Mouse (Mus musculus) frontal cortex, postnatal 10 days (tissue): ENCODE data around the gene Zranb1.
A peak's percentile ranks its signal among the peaks of the same experiment; 100 is the strongest.

Experiments used
- DNase-seq, 2 experiments: peaks; one replicate each; pipeline ENCODE4 v3.0.0; 2022; ENCODE audit warnings: low spot score in 2 of 2, mixed read lengths in 1 of 2

The Zranb1 gene

DNA sequence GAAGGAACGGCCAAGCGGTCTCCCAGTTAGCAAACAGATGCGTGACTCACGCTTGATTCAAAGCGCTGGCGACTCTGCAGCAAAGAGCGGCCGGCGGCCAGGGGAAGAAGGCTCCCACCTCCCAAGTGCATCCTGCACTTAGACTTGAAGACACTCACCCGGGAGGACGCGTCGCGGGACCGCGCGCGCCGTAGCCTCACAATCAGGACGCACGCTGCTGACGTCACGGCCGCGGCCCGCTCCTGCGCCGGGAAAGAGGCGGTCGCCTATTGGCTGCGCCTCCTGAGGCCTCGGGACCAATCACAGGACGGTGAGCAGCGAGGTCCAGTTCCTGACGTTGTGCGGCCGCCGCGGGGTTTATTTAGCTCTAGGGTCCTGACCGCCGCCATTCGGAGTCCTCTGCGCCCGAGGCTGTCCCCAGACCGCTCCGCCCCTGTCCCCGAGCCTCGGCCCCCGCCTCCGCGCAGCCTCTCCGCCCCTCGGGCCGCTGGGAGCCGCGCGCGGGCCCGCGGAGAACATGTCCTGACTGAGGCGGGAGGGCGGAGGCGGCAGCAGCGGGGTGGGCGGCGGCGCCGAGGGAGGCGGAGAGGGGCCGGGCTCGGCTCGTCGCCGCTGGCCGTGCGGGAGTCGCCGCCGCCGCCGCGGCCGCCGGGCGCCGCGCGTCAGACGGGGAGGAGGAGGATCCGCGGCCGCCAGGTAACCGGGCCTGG, at the start of gene Zranb1:
Gene Zranb1 (plus strand): TSS at position 293 of the 710 bp plus-strand sequence.
- DNase-seq, result peak; percentile 96 to 99

DNA sequence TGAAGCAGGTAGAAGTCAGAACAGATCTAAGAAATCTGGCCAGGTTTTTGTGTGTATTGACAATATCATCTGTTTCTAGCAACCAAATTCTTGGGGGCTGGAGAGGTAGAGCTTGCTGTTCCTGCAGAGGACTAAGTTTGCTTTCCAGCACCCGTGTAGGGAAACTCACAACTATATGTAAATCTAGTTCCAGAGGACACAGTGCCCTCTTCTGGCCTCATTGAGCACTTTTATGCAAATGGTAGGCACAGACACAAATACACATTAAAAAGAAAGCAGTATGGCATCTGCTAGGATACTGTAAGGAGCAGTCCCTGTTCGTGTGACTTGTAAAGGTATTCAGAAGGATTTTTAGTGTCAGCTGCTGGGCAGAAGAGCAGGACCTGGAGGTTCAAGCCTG, 48.6 kb upstream of the Zranb1 start:
- DNase-seq, result no peak

DNA sequence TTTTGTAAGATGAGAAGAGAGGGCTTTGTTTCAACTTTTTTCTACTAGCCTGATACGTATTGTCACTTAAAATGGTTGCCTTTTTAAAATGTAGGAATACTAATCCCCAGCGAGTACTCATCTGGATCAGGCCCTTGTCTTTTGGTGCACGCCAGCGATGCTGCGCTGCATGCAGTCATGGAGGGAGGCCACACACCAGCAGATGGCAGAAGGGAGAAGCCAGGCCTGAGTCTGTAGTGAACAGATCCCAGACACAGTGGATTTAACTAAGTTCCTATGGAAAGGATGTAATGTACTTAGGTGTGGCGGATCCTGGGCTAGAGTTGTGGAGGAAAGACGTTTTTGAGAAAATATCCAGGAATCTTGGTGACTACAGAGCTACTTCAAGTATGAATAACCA, 46.9 kb upstream of the Zranb1 start:
- no peak for DNase-seq

DNA sequence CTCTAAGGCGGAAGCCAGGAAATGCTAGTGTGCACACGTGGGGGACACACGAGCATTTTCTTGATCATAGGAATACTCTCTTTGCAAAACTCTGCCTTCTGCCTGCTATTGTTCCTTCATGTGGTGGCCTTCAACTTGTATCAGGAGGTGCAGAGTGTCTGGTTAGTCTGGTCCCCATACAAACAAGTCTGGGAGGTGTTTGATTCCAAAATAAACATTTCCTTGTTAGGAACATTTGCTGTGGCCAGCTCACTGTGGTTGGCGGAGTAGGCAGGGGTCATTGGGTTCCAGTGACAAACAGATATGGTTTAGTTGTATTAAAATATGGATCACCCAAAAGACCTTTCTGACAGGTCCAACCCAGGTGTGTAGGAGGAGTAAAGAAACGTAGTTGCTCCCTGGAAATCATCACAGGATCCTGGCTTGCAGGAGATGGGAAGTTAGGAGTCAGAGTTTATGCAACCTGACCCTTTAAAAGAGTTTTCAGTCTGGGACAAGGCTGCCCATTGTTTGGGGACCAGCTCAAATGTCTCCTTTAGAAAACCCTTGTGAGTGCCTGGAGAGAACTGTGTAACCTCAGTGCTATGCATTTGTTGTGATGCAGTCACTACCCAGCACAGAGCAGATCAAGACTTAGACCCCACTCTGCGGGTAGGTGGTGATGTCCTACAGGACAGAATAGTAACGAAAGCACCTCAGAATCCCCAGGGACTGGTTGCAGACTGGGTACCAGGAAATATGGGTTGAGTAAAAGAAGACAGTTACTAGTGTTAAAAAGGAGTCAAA, 43.7 kb upstream of the Zranb1 start:
- no peak for DNase-seq

DNA sequence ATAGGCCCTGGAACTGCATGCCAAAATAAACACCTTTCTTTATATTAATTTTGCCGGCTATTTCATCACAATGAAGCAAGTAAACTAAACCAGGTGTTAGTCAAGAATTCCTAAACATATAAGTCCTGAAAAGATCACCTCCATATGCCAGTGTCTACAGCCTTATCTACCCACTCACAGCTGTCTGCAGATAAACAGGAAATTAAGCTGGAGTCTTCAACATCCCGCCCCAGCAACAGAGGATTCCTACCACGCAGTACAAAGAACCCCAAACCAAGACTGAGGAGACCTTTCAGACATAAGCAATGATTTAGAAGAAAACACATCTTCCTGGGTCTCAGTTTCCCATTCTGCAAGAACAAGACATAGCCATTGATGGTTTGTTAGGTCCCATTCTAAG, 42.9 kb upstream of the Zranb1 start:
- DNase-seq, result no peak

DNA sequence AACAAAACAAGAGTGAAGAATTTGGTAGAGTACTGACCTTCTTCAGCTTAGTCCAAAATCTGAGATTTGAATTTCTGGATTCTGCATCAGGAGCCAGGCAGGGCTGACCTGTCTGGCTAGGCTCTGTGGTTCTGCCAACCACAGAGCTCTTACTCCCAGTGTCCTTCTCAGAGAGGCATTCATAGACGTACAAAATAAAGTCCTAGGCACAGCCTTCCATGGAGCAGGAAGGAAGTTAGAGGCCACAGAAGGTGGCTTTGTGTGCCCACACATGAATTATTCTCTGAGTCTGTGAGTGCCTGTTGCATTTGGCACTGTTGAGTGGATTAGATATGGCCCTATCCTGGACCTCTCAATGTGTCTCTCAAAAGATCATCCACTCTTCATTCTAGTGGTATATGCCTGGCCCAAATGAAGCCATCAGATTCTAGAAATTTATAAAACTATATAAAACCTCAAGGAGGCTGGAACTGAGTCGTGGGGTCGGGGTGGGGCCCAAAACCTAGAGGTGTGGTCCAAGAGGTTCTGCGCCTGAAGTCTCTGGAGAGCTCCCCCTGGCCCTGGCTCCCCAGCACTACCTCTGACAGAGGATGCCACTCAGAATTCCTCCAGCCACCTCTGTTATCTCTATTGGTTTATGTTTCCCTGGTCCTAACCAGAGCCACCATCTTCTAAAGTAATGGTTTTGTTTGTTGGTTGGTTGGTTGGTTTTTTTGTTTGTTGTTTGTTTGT, 42.3 kb upstream of the Zranb1 start:
- no peak for DNase-seq

DNA sequence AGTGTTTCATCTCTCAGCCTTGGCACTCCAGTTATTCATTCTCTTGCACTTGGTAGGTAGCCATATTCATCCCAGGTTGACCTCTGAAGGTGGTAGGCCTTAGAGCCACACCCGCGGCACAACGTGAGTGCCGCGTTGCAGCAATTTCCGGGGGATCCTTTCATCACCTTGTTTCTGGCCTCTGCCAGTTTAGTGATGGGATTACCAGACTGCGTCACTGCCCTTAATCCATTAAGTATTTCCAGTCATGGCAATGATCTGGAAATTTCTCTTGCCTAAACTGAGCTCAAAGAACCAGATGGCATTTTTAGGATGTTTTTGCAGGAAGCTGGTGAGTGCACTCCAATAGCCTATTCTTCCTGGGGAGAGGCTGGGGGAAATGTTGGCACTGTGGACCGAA, 41.3 kb upstream of the Zranb1 start:
- DNase-seq, result no peak

DNA sequence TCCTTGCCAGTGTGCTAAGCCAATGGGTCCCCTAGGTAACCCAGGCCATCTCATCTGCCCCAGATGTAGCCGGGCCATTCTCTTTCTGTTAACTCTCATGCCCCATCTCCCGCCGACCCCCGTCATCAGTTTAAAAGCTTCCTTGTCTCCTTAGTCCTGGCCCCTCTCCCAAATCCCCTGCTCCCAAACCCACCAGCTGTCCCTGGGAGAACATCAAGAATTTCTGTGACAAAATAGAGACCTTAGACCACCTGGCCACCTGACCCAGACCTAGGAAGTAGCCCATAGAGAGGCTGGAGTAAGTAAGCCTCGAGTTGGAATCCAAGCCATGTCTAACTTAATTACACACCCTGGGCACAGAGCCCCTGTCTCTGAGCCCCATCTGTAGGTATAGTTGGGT, 40.7 kb upstream of the Zranb1 start:
- DNase-seq, result no peak

DNA sequence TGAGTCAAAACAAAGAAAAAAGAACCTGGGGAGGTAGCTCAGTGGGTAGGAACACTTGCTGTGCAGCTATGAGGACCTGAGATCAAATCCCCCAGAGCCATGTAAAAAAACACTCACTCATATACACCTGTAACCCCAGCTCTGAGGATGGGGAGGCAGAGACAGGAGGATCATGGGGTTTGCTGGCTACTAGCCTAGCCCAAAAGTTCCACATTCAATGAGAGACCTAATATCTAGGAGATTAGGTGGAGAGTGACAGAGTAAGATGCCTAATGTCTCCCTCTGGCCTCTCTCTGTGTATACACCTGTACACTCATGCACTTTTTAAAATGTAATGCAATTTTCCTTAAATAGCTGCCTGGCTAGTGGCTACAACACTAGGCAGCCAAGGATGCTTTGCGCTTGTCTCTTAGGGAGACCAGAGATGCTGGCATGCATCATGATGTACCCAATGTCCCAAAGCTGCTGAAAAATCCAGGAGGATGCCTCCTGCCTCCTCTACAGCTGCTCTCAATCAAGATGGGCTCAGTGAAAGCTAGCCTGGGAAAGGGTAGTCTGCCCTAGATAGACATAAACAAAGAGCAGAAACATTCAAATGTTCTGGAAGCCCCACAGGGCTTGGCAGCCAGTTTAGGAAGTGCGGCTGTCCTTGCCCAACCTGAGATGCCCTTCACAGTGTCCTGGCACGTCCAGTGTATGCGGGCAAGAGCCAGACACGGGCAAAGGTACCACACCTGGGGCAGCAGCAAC, 39.2 kb upstream of the Zranb1 start:
- no peak for DNase-seq

DNA sequence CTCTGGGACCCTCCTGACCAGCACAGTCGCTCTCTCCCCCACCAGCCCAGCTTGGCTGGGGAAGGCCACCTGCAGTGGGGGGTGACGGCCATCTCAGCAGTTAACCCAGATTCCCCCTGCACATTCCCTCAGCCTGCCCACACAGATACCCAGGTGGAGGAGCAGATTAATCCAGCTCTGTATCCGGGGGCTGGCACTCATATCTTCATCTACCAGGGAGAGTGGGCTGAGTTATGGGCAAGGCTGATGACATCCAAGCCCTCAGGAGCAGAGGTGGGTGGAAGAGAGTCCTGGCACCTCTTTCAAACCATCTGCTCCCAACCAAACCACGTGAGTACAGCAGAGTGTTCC, 38.7 kb upstream of the Zranb1 start:
- no peak for DNase-seq

DNA sequence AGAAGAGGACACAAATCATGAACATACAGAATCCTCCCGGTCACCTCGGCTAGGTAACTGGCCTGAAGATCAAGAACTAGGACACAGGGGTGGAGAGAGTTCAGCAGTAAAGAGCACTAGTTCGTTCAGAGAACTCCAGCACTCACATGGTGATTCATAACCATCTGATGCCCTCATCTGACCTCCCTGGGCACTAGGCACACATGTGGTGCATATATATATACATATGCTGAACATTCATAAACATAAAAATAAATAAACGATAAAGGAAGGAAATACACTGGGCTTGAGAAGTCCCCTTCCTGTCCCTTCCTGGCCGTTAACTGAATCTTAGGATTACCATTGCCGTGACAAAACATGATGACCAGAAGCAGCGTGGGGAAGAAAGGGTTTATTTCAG, 38.1 kb upstream of the Zranb1 start:
- DNase-seq, result no peak

DNA sequence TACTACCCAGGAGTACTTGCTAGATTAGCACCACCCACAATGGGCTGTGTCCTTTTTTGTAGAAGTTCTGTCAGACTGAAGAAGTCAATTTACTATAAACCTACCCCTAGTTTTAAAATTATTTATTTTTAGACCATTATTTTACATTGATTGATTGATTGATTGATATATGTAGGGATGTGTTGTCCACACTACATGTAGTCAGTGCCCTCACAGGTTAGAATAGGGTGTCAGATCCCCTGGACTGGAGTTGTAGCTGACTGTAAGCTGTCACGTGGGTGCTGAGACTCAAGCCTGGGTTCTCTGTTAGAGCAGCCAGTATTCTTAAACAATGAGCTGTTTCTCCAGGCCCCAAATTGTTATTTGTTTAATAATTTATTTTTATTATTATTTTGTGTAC, 37.6 kb upstream of the Zranb1 start:
- DNase-seq, result no peak

DNA sequence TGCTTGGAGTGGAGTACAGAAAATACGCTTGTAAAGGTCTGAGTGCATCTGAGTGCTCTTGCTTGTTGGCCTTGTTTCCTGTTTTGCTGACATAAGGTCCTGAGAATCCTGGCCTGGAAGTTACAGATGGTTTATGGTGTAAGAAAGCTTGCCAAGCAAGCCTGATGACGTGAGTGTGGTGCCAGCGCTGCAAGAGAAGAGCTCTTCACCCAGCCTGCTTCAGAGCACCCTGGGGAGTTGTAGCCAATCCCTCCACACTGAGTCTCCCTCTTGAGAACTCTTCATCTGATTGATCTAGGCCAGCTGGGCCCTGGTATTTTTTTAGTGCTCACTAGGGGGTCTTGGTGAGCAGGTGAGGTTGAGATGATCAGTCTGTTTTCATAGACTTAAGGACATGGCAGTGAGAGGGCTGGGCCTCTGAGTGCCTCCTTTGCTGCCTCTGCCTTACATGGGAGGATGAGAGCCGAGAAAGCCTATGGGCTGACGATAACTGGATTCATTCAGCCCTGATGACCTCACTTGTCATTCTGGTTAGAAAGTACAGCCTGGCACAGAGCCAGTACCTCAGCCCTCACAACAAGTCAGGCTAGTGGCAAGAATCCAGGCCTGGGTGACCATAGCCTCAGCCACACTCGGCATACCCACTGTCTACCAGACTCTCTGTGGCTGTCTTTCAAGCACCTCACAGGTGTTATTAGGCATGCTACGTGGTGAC, 35.9 kb upstream of the Zranb1 start:
- no peak for DNase-seq

DNA sequence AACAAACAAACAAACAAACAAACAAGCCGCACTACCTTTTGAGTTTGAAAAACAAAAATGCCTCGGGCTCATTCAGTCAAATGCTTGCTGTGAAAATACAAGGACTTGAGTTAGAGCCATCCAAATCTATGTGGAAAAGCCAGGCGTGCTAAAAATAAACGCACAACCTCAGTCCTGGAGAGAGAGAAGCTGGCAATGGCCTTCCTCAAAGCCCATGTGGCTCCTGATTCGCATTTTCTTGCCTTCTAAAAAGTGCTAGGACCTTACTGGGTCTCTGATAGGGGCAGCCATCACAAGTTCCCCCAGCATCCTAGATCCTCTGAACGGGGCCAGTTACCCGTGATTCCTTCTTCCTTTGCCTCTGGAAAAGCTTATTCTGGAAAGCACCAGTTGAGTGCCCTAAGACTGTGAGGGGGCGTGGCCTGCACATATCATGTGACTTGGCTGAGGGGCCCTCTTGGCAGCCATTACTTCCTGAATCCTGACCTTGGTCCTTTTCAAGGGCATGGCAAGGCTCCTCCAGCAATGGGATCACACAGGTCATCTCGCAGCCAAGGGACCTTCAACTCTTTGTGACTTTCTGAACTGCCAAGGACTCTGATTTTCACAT, 34.6 kb upstream of the Zranb1 start:
- DNase-seq, result no peak

DNA sequence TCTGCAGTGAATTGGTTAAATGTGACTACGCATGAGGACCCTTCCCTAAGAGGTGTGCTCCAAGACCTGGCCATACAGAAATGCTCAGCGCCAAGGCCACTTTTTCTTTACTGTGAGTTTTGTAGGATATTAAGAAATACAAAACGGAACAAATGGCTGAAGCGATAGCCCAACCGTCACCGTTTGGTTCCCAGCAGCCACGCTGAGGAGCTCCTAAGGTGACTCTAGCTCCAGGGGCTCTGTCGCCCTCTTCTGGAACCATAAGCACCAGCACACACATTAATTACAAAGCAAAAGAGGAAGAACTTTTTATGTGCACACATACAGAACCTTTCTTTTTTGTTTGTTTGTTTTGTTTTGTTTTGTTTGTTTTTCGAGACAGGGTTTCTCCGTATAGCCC, 33.7 kb upstream of the Zranb1 start:
- DNase-seq, result no peak

DNA sequence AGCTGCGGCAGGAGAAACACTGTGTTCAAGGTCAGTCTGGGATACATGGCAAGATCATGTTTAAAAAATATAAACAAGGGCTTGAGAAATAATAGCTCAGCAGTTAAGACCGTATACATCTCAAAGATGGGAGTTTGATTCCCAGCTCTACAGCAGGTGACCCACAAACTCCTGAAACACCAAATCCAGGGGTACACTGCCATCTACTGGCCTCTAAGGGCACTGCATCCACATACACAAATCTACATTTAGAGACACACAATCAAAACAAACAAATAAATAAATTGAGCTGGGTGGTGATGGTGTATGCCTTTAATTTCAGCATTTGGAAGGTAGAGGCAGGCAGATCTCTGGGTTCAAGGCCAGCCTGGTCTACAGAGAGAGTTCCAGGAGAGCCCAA, 32.7 kb upstream of the Zranb1 start:
- no peak for DNase-seq

DNA sequence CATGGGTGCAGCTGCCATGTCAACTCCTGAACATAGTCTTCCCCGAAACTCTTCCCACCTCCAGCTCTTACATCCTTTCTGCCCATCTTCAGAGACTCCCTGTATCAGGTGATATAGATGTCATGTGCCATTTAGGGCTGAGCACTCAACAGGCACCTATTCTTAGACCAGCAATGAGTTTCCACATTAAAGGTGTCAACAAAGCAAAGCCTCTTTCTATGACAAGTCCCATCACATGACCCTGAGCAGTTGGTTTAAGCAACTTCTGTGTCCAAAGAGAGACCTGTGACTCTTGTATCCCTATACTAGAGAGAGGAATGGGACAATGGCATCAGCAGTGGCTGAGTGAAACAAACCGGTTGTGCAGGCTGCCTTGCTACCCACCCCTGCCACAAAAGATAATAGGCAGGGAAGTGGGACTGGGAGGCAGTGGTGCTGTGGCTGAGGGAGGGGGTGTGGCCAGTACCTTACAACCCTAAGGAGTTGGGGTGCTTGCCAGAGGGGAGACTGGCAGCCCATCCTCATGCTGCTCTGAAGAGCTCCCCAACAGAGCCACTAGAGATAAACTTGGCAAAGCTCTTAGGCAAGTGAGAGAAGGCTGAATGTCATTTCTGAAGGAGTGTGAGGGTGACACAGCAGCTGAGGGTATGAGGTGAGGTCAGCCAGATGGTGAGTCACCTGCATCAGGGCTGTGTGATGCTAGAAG, 30.0 kb upstream of the Zranb1 start:
- DNase-seq, result no peak

DNA sequence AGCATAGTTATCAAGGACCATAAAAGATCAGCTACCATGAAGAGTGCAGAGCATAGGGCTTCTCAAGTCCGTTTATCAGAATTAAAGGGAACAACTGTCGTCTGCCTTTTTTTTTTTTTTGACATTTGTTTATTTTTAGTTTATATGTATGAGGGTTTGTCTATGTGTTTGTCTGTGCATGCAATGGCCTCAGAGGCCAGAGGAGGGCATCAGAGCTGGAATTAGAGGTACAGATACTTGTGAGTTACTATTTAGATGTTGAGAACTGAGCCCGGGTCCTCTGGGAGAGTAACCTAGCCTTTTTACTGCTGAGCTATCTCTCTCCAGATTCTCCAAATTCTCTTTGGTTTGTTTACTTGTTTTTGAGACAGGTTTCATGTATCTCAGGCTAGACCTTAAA, 27.1 kb upstream of the Zranb1 start:
- DNase-seq, result no peak

DNA sequence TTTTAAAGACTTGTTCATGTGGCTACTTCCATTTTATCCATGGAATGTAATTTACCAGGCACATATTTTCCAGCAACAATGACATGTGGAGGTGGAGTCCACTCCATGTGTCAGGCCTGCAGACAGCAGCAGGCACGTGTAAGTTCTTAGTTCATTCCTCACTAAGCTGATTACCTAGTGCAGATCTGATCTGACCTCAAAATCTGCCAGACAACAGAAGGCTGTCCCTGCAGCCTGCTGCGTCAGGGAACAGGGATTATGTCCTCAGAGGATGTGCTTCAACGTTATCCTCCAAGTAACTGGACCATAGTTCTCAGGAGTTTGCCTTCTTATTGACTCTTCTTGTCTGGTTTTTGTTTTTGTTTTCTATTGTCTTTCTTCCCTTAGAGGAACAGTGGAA, 9.0 kb upstream of the Zranb1 start:
- DNase-seq, result no peak

DNA sequence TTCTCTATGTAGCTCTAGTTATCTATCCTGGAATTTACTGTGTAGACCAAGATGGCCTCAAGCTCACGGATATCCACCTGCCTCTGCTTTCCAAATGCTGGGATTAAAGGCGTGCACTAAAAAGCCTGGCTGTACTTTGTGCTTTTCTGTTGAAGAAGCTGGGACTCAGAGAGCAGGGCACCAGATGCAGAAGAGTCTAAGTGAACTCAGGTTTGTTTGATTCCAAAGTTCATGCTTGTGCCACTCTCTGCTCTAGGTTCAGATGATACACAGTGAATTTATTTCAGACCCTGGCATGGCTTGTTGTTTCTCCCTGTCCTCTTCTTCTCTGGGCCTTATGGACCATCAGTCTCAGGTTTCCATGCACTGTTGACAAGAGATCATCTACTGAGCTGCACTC, 5.7 kb upstream of the Zranb1 start:
- DNase-seq, result no peak

DNA sequence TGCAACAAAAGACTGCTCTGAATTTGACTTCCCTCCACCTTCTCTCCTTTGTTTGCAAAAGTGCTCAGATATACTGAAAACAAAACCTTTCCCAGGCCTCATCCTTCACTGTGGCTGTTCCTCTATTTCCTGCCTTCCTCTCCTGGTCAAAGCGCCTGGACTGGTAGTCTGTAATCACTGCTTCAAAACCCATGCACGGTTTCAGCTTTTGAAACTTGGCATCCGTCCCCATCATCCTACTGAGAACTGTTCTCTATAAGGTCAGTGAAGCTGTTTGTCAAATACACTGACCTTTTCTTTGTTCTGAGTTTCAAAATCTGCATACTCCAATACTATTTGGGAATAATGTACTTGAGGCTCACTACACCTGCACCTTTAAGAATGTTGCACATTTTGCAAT, 3.7 kb upstream of the Zranb1 start:
- no peak for DNase-seq
